Mouse (Mus musculus): Measurements from ENCODE around the gene Gjd2. TPM values are rescaled to one million over a fixed set of nuclear protein-coding genes. Genes with fewer than 3 reads are reported as not detected.

Gene Gjd2
- total and polyA plus RNA-seq, 2 experiments from 2014 or later, result not detected

- no peaks in the 10 kb centered on the region for H3K36me3 ChIP-seq (replicated peaks; ENCODE audit: control insufficient read depth, insufficient read depth, low read length)
- ATAC-seq (ENCODE audit: insufficient read depth, low read depth) (no peak), DNase-seq (ENCODE audit: low spot score) (no peak)
- H3K9ac ChIP-seq (replicated peaks; ENCODE audit: low read depth, low read length), result no peak overlapping the region
- H3K4me3 ChIP-seq (ENCODE audit: low read depth, low read length), result no peak overlapping the region
- H3K4me2 ChIP-seq (ENCODE audit: low read depth, low read length), result no peak overlapping the region
- H3K27me3 ChIP-seq (ENCODE audit: control insufficient read depth, insufficient read depth, low read length), result peaks cover 16% of the 10 kb centered on the region
- H3K4me1 ChIP-seq (ENCODE audit: control insufficient read depth, insufficient read depth), result no peaks in the 10 kb centered on the region
- TF ChIP-seq EP300 (IDR thresholded peaks at IDR 0.05; ENCODE audit: low read depth) (no peak), CTCF (IDR thresholded peaks at IDR 0.05; ENCODE audit: low read depth) (no peak)
- no peak overlapping the region for H3K27ac ChIP-seq (ENCODE audit: low read depth)
- no peaks in the 10 kb centered on the region for H3K9me3 ChIP-seq (replicated peaks; ENCODE audit: control insufficient read depth, low read length)
These were observed 6.8 kb upstream of the Gjd2 start for GRCm38 (mm10) chr2:114020210-114020563.

- H3K9me3 ChIP-seq (replicated peaks; ENCODE audit: control insufficient read depth, low read length), result no peaks in the 10 kb centered on the region
- no peak overlapping the region for H3K4me3 ChIP-seq (ENCODE audit: low read depth, low read length)
- peaks cover 22% of the 10 kb centered on the region for H3K27me3 ChIP-seq (ENCODE audit: control insufficient read depth, insufficient read depth, low read length)
- DNase-seq (ENCODE audit: low spot score) (no peak), ATAC-seq (ENCODE audit: insufficient read depth, low read depth) (no peak)
- H3K4me2 ChIP-seq (ENCODE audit: low read depth, low read length), result no peak overlapping the region
- H3K9ac ChIP-seq (replicated peaks; ENCODE audit: low read depth, low read length), result no peak overlapping the region
- H3K36me3 ChIP-seq (replicated peaks; ENCODE audit: control insufficient read depth, insufficient read depth, low read length), result no peaks in the 10 kb centered on the region
- no peak for TF ChIP-seq EP300 (IDR thresholded peaks at IDR 0.05; ENCODE audit: low read depth)
- TF ChIP-seq CTCF (IDR thresholded peaks at IDR 0.05; ENCODE audit: low read depth), result no peak
- 78% methylated on average over 11 of the region's 11 CpGs for WGBS
- no peak overlapping the region for H3K27ac ChIP-seq (ENCODE audit: low read depth)
- H3K4me1 ChIP-seq (ENCODE audit: control insufficient read depth, insufficient read depth), result no peaks in the 10 kb centered on the region
These were observed 6.2 kb upstream of the Gjd2 start for GRCm38 (mm10) chr2:114019474-114020209.

DNA sequence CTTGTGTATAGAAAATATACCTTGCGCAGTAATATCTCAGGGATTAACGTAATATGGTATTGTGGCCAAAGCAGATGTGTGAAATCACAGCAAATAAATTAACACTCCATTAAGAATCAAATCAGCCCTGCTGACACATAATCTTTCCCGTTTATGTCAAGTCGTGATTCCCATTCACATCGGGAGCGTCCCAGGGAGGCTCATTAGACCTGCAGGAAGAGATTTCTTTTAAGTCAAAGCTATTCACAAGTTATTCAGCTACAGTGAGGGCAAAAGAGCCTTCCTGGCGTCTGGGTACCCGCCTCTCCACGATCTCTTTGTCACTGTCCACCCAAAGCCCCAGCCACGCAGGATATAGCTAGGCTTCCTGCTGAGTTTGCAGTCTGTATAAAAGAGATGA is 4.7 kb upstream of the Gjd2 start:
- 24% methylated on average over 10 of the region's 10 CpGs for WGBS
- Histone ChIP-seq H3K36me3 (replicated peaks; ENCODE audit: control insufficient read depth, insufficient read depth, low read length) (no peaks in the 10 kb centered on the region), H3K9me3 (replicated peaks; ENCODE audit: control insufficient read depth, low read length) (no peaks in the 10 kb centered on the region), H3K4me1 (ENCODE audit: control insufficient read depth, insufficient read depth) (no peaks in the 10 kb centered on the region), H3K4me3 (ENCODE audit: low read depth, low read length) (no peak overlapping the region), H3K27me3 (ENCODE audit: control insufficient read depth, insufficient read depth, low read length) (peaks cover 37% of the 10 kb centered on the region), H3K27ac (ENCODE audit: low read depth) (no peak overlapping the region), H3K9ac (replicated peaks; ENCODE audit: low read depth, low read length) (no peak overlapping the region), H3K4me2 (ENCODE audit: low read depth, low read length) (no peak overlapping the region)
- ATAC-seq (ENCODE audit: insufficient read depth, low read depth), result no peak
- no peak for TF ChIP-seq EP300 (IDR thresholded peaks at IDR 0.05; ENCODE audit: low read depth)
- TF ChIP-seq CTCF (IDR thresholded peaks at IDR 0.05; ENCODE audit: low read depth), result no peak
- DNase-seq (ENCODE audit: low spot score), result no peak

DNA sequence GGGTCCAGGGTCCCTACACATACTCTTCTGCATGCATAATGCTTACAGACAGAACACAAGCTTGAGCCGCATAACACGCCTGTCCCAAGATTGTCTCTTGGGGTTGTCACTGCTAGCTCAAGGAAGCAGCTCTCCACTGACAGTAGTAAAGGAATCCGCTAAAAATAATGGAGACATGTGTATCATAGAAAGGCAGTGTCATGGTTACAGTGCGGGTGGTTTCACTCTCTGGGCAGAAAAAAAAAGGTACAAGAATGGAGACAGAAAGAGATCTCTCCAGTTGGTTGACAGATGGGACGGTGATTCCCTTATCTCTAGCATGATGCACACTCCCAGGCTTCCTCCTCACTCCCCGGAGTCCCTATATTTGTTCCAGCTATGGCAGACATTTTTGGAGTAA is 1.4 kb upstream of the Gjd2 start:
- H3K9ac ChIP-seq (replicated peaks; ENCODE audit: low read depth, low read length), result no peak overlapping the region
- H3K4me2 ChIP-seq (ENCODE audit: low read depth, low read length), result no peak overlapping the region
- H3K4me1 ChIP-seq (ENCODE audit: control insufficient read depth, insufficient read depth), result 0 out of 2 replicates have a peak, but pooled peaks cover 4% of the 10 kb centered on the region
- H3K27me3 ChIP-seq (ENCODE audit: control insufficient read depth, insufficient read depth, low read length), result peaks cover 49% of the 10 kb centered on the region
- H3K4me3 ChIP-seq (ENCODE audit: low read depth, low read length), result no peak overlapping the region
- no peak overlapping the region for H3K27ac ChIP-seq (ENCODE audit: low read depth)
- WGBS, result 61% methylated on average over 6 of the region's 6 CpGs
- H3K9me3 ChIP-seq (replicated peaks; ENCODE audit: control insufficient read depth, low read length), result no peaks in the 10 kb centered on the region
- no peak for ATAC-seq (ENCODE audit: insufficient read depth, low read depth)
- TF ChIP-seq EP300 (IDR thresholded peaks at IDR 0.05; ENCODE audit: low read depth) (no peak), CTCF (IDR thresholded peaks at IDR 0.05; ENCODE audit: low read depth) (no peak)
- no peaks in the 10 kb centered on the region for H3K36me3 ChIP-seq (replicated peaks; ENCODE audit: control insufficient read depth, insufficient read depth, low read length)
- DNase-seq (ENCODE audit: low spot score), result no peak

- no peak for TF ChIP-seq EP300 (IDR thresholded peaks at IDR 0.05; ENCODE audit: low read depth)
- no peak for TF ChIP-seq CTCF (IDR thresholded peaks at IDR 0.05; ENCODE audit: low read depth)
- Histone ChIP-seq H3K4me3 (ENCODE audit: low read depth, low read length) (peak overlapping the region; percentile 50), H3K4me1 (ENCODE audit: control insufficient read depth, insufficient read depth) (0 out of 2 replicates have a peak, but pooled peaks cover 4% of the 10 kb centered on the region), H3K9me3 (replicated peaks; ENCODE audit: control insufficient read depth, low read length) (no peaks in the 10 kb centered on the region), H3K27ac (ENCODE audit: low read depth) (no peak overlapping the region), H3K9ac (replicated peaks; ENCODE audit: low read depth, low read length) (no peak overlapping the region), H3K36me3 (replicated peaks; ENCODE audit: control insufficient read depth, insufficient read depth, low read length) (no peaks in the 10 kb centered on the region), H3K27me3 (ENCODE audit: control insufficient read depth, insufficient read depth, low read length) (peaks cover 49% of the 10 kb centered on the region), H3K4me2 (ENCODE audit: low read depth, low read length) (peak overlapping the region; percentile 75)
- WGBS, result 4% methylated on average over 13 of the region's 13 CpGs
- ATAC-seq (ENCODE audit: insufficient read depth, low read depth) (no peak), DNase-seq (ENCODE audit: low spot score) (no peak)
These were observed 427 bp upstream of the Gjd2 start for GRCm38 (mm10) chr2:114013846-114014245.

DNA sequence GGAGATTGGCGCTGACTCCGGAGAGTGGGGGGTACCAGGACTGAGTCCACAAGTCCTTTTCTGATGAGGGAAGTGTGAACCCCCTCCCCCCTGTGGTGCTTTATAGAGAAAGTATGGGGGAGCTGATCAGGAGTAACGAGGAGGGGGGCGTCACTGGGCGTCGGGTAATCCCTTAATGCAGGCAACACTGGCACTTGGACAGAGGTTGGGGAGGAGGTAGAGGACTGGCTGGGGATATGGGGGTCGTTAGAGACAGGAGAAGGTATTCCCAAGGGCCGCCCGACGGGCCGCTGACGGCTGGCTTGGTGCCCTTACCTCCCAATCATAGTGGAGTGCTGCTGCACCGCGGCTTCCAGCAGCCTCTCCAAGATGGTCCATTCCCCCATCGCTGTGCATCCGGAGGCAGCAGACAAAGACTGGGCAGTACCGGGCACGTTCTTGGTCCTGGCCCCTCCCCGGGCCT is 639 bp downstream of the Gjd2 start:
- DNase-seq (ENCODE audit: low spot score) (no peak), ATAC-seq (ENCODE audit: insufficient read depth, low read depth) (no peak)
- no peak for TF ChIP-seq EP300 (IDR thresholded peaks at IDR 0.05; ENCODE audit: low read depth)
- no peak for TF ChIP-seq CTCF (IDR thresholded peaks at IDR 0.05; ENCODE audit: low read depth)
- peak overlapping the region; percentile 50; the same call in 1 of the 2 replicates for H3K4me3 ChIP-seq (ENCODE audit: low read depth, low read length)
- H3K36me3 ChIP-seq (replicated peaks; ENCODE audit: control insufficient read depth, insufficient read depth, low read length), result no peaks in the 10 kb centered on the region
- 0 out of 2 replicates have a peak, but pooled peaks cover 4% of the 10 kb centered on the region for H3K4me1 ChIP-seq (ENCODE audit: control insufficient read depth, insufficient read depth)
- peak overlapping the region; percentile 75 for H3K4me2 ChIP-seq (ENCODE audit: low read depth, low read length)
- 4% methylated on average over 19 of the region's 19 CpGs for WGBS
- H3K27me3 ChIP-seq (ENCODE audit: control insufficient read depth, insufficient read depth, low read length), result peaks cover 49% of the 10 kb centered on the region
- no peak overlapping the region for H3K27ac ChIP-seq (ENCODE audit: low read depth)
- no peak overlapping the region for H3K9ac ChIP-seq (replicated peaks; ENCODE audit: low read depth, low read length)
- no peaks in the 10 kb centered on the region for H3K9me3 ChIP-seq (replicated peaks; ENCODE audit: control insufficient read depth, low read length)
